Mouse (Mus musculus) kidney, postnatal 4 days (tissue): ENCODE data around the gene Olfr883.

Source experiments
- DNase-seq, 2 experiments: peaks; one replicate each; pipeline ENCODE4 v3.0.0; 2021; ENCODE audit warnings: mixed read lengths in 2 of 2

The Olfr883 gene

DNA sequence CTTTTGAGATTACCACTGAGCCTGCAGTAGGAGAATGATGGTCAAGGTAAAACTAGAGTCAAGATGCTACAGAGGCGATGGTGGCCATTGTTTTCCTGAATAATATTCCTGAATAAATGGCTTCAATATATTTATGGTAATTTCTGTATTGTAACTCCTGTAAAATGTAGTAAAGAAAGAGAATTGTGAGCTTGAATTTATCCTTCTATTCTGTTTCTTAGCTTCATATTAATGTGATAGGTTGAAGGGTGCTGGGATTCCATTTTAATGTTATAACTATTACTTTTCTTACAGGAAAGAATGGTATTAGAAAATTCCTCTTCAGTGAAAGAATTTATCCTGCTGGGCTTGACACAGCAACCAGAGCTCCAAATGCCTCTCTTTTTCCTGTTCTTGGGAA, at the start of gene Olfr883:
Gene Olfr883, plus strand, starts transcription at position 301 of the 400 bp plus-strand sequence.
- no peak for DNase-seq

DNA sequence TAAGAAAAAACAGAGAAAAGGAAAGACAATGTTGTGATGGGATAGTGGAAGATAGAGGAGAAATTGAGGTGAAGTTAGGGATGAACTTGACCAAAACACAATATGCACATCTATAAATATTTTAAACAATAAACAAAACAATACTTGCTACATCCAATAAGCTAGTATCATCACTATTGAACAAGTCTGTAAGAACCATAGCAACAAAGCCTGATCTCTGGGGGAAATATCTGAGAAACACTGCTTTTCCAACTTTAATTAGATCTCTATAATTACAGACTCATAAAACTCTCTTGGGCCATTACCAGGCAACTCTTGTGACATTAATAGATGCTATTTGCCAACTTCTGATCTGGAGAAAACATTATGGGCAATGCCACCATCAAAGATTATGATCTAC, 34.1 kb upstream of the Olfr883 start, which contains the start of gene Olfr881:
Gene Olfr881, plus strand, starts transcription at position 301 of the 400 bp plus-strand sequence.
- DNase-seq: no peak

DNA sequence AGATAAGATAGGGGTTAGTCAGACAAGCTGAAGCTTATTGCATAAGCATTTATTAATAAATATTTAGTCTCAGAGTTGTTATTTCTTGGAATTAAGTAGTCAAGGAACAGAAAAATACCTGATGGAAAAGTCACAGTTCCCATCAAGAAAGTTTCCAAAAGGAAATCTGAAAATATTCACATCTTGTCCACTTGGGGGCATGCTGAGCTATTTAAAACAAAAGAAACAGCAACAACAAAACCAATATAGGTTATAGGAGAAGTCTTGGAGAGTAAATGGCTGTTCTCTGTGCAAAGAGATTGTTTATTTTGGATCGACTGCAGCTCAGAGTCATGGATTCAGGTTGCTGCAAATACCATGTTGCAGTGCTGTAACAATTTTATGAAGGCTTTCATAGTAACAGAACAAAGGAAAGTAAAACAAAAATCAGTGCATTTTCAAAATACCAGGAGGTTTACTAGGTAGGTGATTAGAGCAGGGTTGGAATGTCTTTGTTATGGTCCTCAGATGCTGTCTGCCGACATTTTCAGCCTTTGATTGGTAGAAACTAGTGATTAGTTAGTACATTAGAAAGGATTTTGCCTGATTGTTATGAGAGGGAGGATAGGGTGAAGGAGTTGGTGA, 26.9 kb upstream of the Olfr883 start:
- no peak for DNase-seq

DNA sequence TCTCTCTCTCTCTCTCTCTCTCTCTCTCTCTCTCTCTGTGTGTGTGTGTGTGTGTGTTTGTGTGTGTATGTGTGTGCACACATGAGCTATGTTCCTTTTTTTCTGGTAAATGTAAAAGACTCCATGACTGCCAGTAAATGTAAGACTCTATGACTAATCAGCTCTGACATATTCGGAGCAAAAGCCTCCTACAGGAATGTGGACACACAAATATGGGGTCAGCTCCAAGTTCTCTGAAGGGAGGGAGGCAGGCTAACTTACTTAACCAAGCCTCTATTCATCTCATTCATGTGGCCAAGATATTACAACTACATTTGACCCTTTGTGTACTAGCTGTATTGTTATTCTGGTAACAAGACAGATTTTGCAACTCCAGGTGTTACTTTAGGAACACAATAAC, 25.6 kb upstream of the Olfr883 start:
- no peak for DNase-seq

DNA sequence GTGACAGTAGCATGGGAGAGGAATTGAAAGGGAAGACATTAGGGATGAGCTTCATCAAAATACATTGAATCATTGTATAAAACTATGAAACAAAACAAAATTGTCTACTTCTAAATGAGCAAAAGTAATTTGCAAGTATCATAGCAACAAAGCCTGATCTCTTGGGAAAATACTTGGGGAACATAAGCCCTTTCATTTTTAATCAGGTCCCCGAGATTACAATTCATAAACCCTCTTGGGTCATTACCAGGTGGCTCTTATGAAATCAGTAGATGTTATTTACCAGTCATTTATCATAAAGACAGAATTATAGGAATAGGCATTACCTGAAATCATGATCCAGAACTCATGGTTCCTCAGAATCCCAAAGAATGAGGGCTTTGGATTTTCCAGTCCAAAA, 20.6 kb downstream of the Olfr883 start, which contains the start of gene Olfr884:
Gene Olfr884, plus strand, starts transcription at position 301 of the 400 bp plus-strand sequence.
- DNase-seq: no peak

DNA sequence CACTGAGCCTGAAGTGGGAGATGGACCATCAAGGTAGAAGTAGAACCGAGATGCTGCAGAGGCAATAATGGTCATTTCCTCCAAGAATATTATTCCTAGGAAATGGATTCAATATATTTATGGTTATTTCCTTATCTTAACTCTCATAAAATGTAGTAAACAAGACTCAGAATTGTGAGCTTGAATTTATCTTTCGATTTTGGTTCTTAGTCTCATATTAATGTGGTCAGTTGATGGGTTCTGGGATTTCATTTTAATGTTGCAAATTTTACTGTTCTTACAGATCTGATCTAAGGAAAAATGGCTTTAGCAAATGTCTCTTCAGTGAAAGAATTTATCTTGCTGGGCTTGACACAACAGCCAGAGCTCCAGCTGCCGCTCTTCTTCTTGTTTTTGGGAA, 35.4 kb downstream of the Olfr883 start, which contains the start of gene Olfr885:
Gene Olfr885, plus strand, starts transcription at position 301 of the 400 bp plus-strand sequence.
- no peak for DNase-seq
